Mouse (Mus musculus) T-helper 2 cell (primary cell): ENCODE measurements around the gene Il31ra.

Source experiments
- in situ Hi-C: fragments of 300-600 bp; cut with MboI, MseI; formaldehyde crosslinking; loops from one replicate; pipeline ENCODE4 v1.15.1; 2025; ENCODE audit warnings: high pct_unique_total_duplicates

Il31ra gene

GRCm38 (mm10) chr13:112510437-112511212 is 83.5 kb downstream of the Il31ra start:
- in situ Hi-C loops: loop anchor here (25.0 kb wide), 2 partner anchors 198 to 723 kb away; no protein-coding TSS in a partner anchor

DNA sequence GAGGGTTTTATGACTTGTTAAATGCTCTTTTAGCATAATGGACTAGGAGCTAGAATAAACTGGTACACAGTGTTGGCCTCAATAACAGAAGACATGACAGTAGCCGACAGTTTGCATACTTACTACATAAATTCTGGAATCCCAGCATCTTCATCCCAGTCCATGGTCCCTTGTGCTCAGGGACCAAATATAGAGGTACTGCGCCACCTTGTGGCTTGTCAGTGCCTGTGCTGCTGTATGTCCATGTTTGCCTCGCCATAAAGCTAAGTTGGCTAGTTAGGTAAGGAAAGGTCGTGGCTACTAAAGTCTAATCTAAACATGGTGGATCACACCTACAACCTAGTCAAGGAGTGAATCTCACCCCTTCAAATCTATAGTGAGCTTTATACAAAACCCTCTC is 84.7 kb downstream of the Il31ra start:
- in situ Hi-C loops: loop anchor here (5.0 to 25.0 kb wide), 3 partner anchors 42 to 722 kb away; no protein-coding TSS in a partner anchor

DNA sequence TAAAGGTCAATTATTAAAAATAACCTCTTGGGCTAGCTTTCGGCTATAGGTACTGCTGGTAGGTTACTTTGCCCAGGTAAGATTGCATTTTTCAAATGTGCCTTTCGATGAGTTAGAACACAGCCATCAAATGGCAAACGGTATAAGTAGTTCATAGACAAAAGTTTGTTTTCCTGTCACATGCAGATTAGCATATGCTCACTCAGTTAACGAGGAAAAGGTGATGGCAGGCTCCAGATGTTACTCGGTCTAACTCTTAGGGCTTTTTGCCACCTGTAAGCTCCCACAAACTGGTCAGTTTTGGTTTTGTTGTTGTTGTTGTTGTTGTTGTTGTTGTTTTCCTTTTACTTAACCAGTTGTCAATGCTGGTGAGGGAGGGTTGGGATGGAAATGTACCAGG is 85.7 kb downstream of the Il31ra start:
- in situ Hi-C loops: loop anchor here (5.0 to 25.0 kb wide), 3 partner anchors 41 to 721 kb away; no protein-coding TSS in a partner anchor

DNA sequence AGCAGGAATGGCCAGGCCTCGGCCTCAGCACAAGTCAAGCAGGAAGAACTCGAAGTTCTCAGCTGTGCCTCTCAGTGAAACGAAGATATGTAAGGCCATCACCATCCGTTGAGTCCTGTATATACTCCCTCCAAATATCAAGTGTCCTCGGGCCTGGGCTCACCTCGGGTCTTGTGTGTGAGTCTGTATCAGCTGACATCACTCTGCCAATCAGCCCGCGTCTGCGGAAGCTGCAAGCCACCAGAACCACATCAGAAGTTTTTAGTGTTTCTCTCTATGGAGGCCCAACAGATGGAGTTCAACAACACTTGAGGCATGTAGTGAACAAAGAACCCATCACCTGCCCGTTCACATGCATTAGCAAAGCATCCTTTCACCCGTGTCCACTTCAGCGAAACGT is 86.5 kb downstream of the Il31ra start:
- in situ Hi-C loops: loop anchor here (5.0 to 25.0 kb wide), 3 partner anchors 40 to 720 kb away; no protein-coding TSS in a partner anchor

DNA sequence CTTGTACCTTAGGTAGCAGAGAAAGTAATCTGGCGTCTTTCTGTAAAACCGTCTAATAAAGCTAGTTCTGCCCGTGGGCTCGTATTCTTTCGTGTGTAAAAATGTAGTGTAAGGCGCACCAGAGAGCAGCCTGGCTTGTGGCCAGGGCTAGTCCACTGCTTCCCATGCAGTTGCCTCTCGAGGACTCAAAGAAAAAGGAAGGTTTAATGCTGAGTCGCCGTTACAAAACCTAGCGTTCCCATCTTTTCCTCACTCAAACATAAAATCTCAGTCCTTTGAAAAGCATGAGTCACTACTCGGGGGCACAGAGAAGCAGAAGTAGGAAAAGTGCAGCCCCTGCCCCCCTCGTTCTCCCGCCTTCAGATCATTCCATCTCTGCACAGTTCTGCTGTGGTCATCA is 87.4 kb downstream of the Il31ra start:
- in situ Hi-C loops: loop anchor here (5.0 to 25.0 kb wide), 3 partner anchors 39 to 719 kb away; no protein-coding TSS in a partner anchor

DNA sequence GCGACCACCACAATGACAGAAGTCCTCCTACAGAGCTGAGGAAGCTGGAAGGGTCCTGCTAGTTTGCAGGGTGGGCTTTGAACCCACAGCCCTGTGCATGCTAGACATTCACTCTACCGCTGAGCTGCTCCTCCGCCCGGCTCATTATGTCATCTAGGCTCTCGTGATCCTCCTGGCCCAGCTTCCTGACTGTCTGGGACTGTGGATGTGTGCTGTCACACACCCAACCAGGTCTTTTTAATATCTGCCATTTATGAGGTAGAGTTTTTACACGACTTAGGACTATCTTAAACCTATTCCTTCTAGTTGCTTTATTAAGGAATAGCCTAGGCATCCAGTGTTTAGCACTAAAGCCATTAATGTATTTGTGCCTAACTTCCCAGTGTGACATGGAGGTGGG is 88.7 kb downstream of the Il31ra start:
- in situ Hi-C loops: loop anchor here (5.0 to 25.0 kb wide), 3 partner anchors 38 to 718 kb away; no protein-coding TSS in a partner anchor

GRCm38 (mm10) chr13:112503846-112504245 is 90.3 kb downstream of the Il31ra start:
- in situ Hi-C loops: loop anchor here (25.0 kb wide), 2 partner anchors 192 to 717 kb away; no protein-coding TSS in a partner anchor

GRCm38 (mm10) chr13:112500466-112500865 is 93.7 kb downstream of the Il31ra start:
- in situ Hi-C loops: loop anchor here (25.0 kb wide), 2 partner anchors 188 to 713 kb away; no protein-coding TSS in a partner anchor

DNA sequence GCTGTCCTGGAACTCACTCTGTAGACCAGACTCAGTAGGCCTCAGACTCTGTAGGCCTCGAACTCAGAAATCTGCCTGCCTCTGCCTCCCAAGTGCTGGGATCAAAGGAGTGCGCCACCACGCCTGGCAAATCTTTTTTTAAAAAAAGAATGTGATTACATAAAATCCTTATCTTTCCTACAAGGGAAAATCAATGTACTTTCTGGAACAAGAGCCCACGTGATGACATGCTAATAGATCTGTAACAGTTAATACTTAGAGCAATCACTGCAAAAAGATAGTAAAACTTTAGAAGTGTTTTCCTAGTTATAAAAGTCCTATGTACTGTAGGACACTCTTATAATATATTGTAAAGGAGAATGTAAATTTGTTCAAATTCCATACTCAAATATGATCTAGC is 94.1 kb downstream of the Il31ra start:
- in situ Hi-C loops: loop anchor here (25.0 kb wide), 2 partner anchors 188 to 713 kb away; no protein-coding TSS in a partner anchor

DNA sequence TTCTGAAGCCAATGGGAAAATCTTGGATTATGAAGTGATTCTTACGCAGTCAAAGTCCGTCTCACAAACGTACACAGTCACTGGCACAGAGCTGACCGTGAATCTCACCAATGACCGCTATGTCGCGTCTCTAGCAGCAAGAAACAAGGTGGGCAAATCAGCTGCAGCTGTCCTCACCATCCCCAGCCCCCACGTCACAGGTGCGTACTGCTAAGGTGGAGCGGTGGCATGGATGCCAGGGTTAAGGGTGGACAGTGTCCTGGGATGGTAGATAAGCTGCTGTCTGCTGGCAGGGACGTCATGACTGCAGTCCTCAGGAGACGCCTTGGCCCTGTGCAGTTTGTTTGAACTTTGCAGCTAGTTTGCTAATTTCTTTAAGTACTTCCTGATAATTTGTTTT is 99.6 kb downstream of the Il31ra start:
- in situ Hi-C loops: no loop called here

DNA sequence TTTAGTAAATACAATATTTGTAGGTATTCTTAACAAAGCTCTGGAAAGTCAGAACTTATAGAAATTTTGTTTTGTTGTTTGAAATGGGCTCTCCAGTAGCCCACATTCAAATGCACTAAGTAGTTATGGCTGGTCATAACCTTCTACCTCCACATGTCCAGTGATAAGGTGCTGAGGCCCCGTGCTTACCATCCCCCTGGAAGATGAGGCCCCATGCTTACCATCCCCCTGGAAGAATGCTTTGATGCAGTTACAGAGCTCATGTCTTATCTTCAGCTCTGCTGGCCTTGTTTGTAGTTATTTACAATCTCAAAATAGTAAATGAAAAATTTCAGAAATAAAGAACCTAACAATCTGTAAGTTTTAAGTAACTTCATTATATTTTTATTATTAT is 101.9 kb downstream of the Il31ra start:
- in situ Hi-C loops: no loop called here

GRCm38 (mm10) chr13:112491636-112492284 is 102.4 kb downstream of the Il31ra start:
- in situ Hi-C loops: no loop called here

- in situ Hi-C loops: no loop called here
Observed at GRCm38 (mm10) chr13:112490036-112490435, 104.1 kb downstream of the Il31ra start.

- in situ Hi-C loops: no loop called here
Observed at GRCm38 (mm10) chr13:112486676-112487075, 107.5 kb downstream of the Il31ra start.

GRCm38 (mm10) chr13:112486236-112486635 is 107.9 kb downstream of the Il31ra start:
- in situ Hi-C loops: no loop called here

GRCm38 (mm10) chr13:112483015-112483414 is 111.1 kb downstream of the Il31ra start:
- in situ Hi-C loops: no loop called here

DNA sequence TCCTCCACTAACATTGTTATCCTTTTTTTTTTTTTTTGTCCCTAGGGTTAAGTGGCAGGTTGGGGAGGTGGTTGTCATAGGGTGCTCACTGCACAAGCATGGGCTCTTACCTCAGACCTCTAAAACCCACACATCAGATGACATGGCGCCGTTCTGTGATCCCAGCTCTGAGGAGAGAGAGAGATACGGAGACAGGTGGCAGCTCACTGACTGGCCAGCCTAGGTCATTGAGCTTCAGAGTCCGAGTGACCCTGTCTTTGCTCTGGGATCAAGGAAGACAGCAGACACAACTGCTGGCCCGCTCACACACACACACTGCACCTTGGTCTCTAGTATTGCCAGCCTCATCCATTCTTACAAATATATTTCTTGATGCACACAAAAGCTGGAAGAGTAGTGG is 111.6 kb downstream of the Il31ra start:
- in situ Hi-C loops: no loop called here

DNA sequence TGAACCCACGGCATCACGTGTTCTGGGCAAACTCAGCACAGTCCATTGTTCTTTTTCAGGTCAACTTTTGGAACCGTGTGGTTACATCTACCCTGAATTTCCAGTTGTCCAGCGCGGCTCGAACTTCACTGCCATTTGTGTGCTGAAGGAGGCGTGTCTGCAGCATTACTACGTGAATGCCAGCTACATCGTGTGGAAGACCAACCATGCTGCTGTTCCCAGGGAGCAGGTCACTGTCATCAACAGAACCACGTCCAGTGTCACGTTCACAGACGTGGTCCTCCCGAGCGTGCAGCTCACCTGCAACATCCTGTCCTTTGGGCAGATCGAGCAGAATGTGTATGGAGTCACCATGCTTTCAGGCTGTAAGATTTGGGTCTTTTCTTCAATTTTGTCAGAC is 114.2 kb downstream of the Il31ra start:
- in situ Hi-C loops: no loop called here

DNA sequence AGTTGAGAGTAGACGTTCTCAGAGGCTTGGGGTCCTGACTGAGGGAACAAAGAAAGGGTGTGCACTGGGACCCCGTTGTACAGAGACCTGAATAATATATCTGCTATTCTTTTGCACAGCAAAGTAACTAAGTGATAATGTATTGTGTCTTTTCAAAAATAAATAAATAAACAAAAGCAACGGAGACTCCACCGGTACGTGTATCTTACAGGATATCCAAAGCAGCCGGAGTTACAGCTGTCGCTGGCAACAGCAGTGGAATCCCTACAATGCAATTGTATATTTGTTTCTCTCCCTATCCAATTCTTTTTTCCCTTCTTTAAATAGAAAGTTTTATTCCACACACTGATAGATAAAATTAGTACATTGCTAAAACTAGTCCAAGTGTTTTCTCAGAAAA is 115.1 kb downstream of the Il31ra start:
- in situ Hi-C loops: no loop called here

DNA sequence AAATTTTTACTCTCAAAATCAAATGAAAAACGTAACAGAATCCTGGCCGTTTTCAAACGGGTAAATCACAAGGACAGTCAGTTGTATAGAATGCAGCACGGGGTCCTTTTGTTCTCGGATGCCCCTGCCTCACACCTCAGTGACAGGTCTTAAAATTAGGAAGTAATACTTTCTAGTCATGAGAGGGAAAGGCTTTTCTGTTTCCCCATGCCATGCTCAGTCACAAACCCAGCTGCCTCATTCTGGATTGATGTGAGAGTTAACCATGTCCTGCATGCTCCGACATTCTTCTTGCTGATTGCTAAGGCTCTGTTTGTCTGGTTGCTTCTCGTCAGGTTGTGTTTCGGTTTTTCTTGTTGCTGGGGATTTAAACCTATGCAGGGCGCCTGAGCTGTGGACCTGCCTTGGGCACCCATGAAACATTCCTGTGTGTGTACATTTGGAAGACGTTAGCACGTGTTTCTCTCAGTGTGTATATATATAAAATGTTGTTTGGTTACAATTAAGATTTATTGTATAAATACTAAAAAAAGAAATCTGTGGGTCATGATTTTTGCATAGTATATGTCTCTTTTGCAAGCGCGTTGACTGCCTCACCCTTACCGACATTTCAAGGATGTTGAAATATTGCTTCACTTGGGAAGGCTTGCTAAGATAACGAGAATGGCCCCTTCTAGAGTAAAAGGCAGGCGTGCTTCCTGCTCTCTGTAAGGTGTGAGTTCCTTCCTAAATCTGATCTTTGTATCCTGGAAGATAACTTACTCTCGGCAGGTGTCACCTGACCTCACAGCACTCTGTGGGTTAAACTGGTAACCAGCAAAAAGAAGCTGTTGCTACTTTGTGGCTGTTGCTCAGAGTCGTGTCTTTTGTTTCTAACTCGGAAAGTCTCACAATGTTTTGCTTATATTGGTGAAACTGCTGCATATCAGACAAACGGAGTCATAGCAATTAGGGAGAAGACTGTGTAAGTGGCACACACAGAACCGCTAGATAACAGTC is 120.1 kb downstream of the Il31ra start:
- in situ Hi-C loops: no loop called here

DNA sequence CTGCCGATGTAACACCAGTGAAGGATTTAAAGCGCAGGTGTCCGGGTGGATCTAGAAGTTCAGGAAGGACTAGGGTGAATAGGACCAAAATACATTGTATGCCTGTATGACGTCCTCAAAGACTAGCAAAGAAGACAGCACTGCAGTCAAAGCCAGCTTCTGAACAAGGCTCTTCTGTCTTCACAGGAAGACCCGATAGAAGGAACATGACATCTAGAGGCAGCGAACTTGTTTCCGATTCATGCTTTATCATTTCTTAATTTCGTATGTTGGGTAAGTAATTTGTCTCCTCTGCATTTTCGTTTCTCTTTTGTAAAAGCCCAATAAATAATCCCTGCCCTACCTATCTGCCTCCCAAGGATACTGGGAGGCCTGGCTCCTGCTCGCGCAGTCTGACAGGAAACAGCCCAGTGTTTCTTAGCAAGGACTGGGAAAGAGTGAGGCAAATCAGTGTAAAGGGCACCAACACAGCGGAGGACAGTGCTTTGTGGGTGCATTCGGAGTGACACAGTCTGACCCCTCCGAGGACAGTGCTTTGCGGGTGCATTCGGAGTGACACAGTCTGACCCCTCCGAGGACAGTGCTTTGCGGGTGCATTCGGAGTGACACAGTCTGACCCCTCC is 121.6 kb downstream of the Il31ra start:
- in situ Hi-C loops: no loop called here
